8 mouse cellular contexts compared by ENCODE assay signal in genomic region chr1:30872836-30873540, GRCm38 (mm10). TPM values are rescaled to one million over a fixed set of nuclear protein-coding genes. Genes with fewer than 3 reads are reported as not detected.
DNase-seq lines count a peak whose midpoint lies in the region; ATAC-seq and TF ChIP-seq lines count a peak whose summit lies in the region.

No protein-coding gene starts in this region.

- DNase-seq in right cerebral cortex, adult 2 months (ENCODE audit: low spot score in 2 of 2): peak; percentile 32 to 55
- DNase-seq in right cerebral cortex, postnatal 25 days: no peak
- peak; percentile 34 for DNase-seq in brain, embryonic 18.5 days (ENCODE audit: low read depth, low spot score)
- peak; percentile 24 for DNase-seq in forelimb bud, embryonic 11.5 days (ENCODE audit: low read depth, low spot score)
- no peak for DNase-seq in adrenal gland, adult (ENCODE audit: inconsistent age in 2 of 2, low spot score in 1 of 2)

- H3K4me3 ChIP-seq in kidney, embryonic 16.5 days (ENCODE audit: low read length): peak overlapping the region; percentile 96
- H3K4me3 ChIP-seq in lung, embryonic 15.5 days: peak overlapping the region; percentile 87
- peak overlapping the region; percentile 99 for H3K4me3 ChIP-seq in olfactory bulb, adult 2 months (ENCODE audit: insufficient read depth, low read depth, low read length)

- no peaks in the 10 kb centered on the region for H3K36me3 ChIP-seq in kidney, embryonic 16.5 days (ENCODE audit: insufficient read depth, low read length)
- no peaks in the 10 kb centered on the region for H3K36me3 ChIP-seq in lung, embryonic 15.5 days

- peak overlapping the region; percentile 98 for H3K9ac ChIP-seq in kidney, embryonic 16.5 days (replicated peaks; ENCODE audit: low read length)
- H3K9ac ChIP-seq in lung, embryonic 15.5 days: peak overlapping the region; percentile 84

- H3K4me1 ChIP-seq in kidney, embryonic 16.5 days (ENCODE audit: insufficient read depth, low read length): peaks cover 21% of the 10 kb centered on the region
- peaks cover 13% of the 10 kb centered on the region for H3K4me1 ChIP-seq in lung, embryonic 15.5 days
- no peaks in the 10 kb centered on the region for H3K4me1 ChIP-seq in olfactory bulb, adult 2 months (ENCODE audit: control insufficient read depth, insufficient read depth, low read length)

- peak overlapping the region; percentile 54 for H3K4me2 ChIP-seq in kidney, embryonic 16.5 days (replicated peaks; ENCODE audit: low read depth, low read length)
- H3K4me2 ChIP-seq in lung, embryonic 15.5 days: peak overlapping the region; percentile 63

- H3K27me3 ChIP-seq in kidney, embryonic 16.5 days (ENCODE audit: insufficient read depth, low read length): no peaks in the 10 kb centered on the region
- no peaks in the 10 kb centered on the region for H3K27me3 ChIP-seq in lung, embryonic 15.5 days

- H3K27ac ChIP-seq in kidney, embryonic 16.5 days (ENCODE audit: low read length): peak overlapping the region; percentile 97
- peak overlapping the region; percentile 98 for H3K27ac ChIP-seq in lung, embryonic 15.5 days
- peak overlapping the region; percentile 98 for H3K27ac ChIP-seq in olfactory bulb, adult 2 months (ENCODE audit: insufficient read depth, low read depth, low read length)

- TF ChIP-seq POLR2A in olfactory bulb, adult 2 months (IDR thresholded peaks at IDR 0.05; ENCODE audit: insufficient read depth, low read depth, low read length): no peak

- ATAC-seq in kidney, embryonic 16.5 days (ENCODE audit: low FRiP score, low TSS enrichment): peak; percentile 80
- ATAC-seq in lung, embryonic 15.5 days (ENCODE audit: borderline replicate concordance, extremely low read depth, low FRiP score, low TSS enrichment): peak; percentile 74

- no peak for TF ChIP-seq CTCF in olfactory bulb, adult 2 months (IDR thresholded peaks at IDR 0.05; ENCODE audit: insufficient read depth, low read depth, low read length)

- under 1% methylated on average over 33 of the region's 79 CpGs for WGBS in kidney, embryonic 16.5 days
- whole genome bisulfite sequencing in lung, embryonic 15.5 days: 0% methylated on average over 61 of the region's 79 CpGs
- WGBS in olfactory bulb, adult 2 months: under 1% methylated on average over 77 of the region's 79 CpGs

- no peaks in the 10 kb centered on the region for H3K9me3 ChIP-seq in kidney, embryonic 16.5 days (ENCODE audit: low read length)
- no peaks in the 10 kb centered on the region for H3K9me3 ChIP-seq in lung, embryonic 15.5 days

RNA-seq across cellular contexts. Expression of gene Phf3, which starts 0.7 kb away (rescaled TPM):
- 25.5 and 27.6 TPM in 2 replicates for polyA plus RNA-seq in kidney, embryonic 16.5 days (2015; fragmentation: Nextera tagmentation; extraction: Ambion mirVana)
- polyA plus RNA-seq in lung, embryonic 15.5 days (2015; fragmentation: Nextera tagmentation; extraction: Ambion mirVana): 35.0 and 37.1 TPM in 2 replicates
- polyA plus RNA-seq in olfactory bulb, adult 2 months (2012; ENCODE audit: insufficient read depth, insufficient read length, low replicate concordance, missing spikeins): 60.4 and 66.7 TPM in 2 replicates

Comparison
In these comparisons a context has a peak if more than half of its experiments do, and no peak if none do; other contexts are left out.
1. DNase-seq: peak in right cerebral cortex, adult 2 months (2 of 2), brain, embryonic 18.5 days (single experiment) and forelimb bud, embryonic 11.5 days (single experiment); none in right cerebral cortex, postnatal 25 days (single experiment) and adrenal gland, adult (0 of 2).
2. Peak in every context shown above with its lines, with median percentiles within 50 percentile points of each other: H3K27ac ChIP-seq and H3K4me3 ChIP-seq.